Mouse (Mus musculus) hindbrain, embryonic 11.5 days (tissue): ENCODE measurements around the gene Papss1. TPM values are rescaled to one million over a fixed set of nuclear protein-coding genes. Genes with fewer than 3 reads are reported as not detected.

Source experiments
- ATAC-seq: fragments of 200-750 bp; cut with Nextera tagmentation; 2 replicates; pipeline ENCODE4 v1.8.0; 2017; ENCODE audit warnings: mild to moderate bottlenecking, moderate TSS enrichment, moderate library complexity; ENCODE audit not compliant: low FRiP score
- DNase-seq: peaks from one replicate; pipeline ENCODE4 v3.0.0-alpha.2; 2015; ENCODE audit warnings: low spot score
- H3K27ac ChIP-seq: fragments of 300-500 bp; sonication (generic); 2 replicates; pipeline ENCODE4 v1.5.1; 2014; ENCODE audit warnings: mild to moderate bottlenecking, low read depth, low read length
- H3K27me3 ChIP-seq: fragments of 300-500 bp; sonication (generic); 2 replicates; pipeline ENCODE4 v1.6.1; 2014; ENCODE audit warnings: mild to moderate bottlenecking, low read length, moderate library complexity, mixed read lengths; ENCODE audit not compliant: control insufficient read depth, insufficient read depth
- H3K36me3 ChIP-seq: fragments of 300-500 bp; sonication (generic); 2 replicates; pipeline ENCODE4 v1.6.1; 2014; ENCODE audit warnings: mild to moderate bottlenecking, low read length, moderate library complexity, mixed read lengths; ENCODE audit not compliant: control insufficient read depth, insufficient read depth
- H3K4me1 ChIP-seq: fragments of 300-500 bp; sonication (generic); replicated peaks from 2 replicates; pipeline ENCODE4 v1.6.1; 2014; ENCODE audit warnings: low read length, mixed read lengths; ENCODE audit not compliant: control insufficient read depth, insufficient read depth
- H3K4me2 ChIP-seq: fragments of 300-500 bp; sonication (generic); replicated peaks from 2 replicates; pipeline ENCODE4 v1.6.1; 2014; ENCODE audit warnings: mild to moderate bottlenecking, low read depth, low read length
- H3K4me3 ChIP-seq: fragments of 300-500 bp; sonication (generic); 2 replicates; pipeline ENCODE4 v1.5.1; 2014; ENCODE audit warnings: low read depth, low read length
- H3K9ac ChIP-seq: fragments of 300-500 bp; sonication (generic); 2 replicates; pipeline ENCODE4 v1.6.1; 2014; ENCODE audit warnings: low read depth, low read length
- H3K9me3 ChIP-seq: fragments of 300-500 bp; sonication (generic); 2 replicates; pipeline ENCODE4 v1.6.1; 2016; ENCODE audit warnings: low read length; ENCODE audit not compliant: control insufficient read depth
- WGBS: fragments of 180-500 bp; shearing (Covaris S2); extraction: QIAGEN DNeasy Blood & Tissue Kit; methylation state at CpG from one replicate; pipeline ENCODE4 v1.1.7; 2014; 5-methylcytosine and 5-hydroxymethylcytosine counted together
- polyA plus RNA-seq: library from polyadenylated mRNA; unstranded; fragments of >200 nt; fragmentation: Nextera tagmentation; extraction: Ambion mirVana; gene quantifications from 2 replicates; pipeline ENCODE4 v1.2.1, GENCODE M21; 2014

The Papss1 gene
- polyA plus RNA-seq, result 83.8 and 86.9 TPM in 2 replicates

GRCm38 (mm10) chr3:131564430-131565256 is at the start of gene Papss1:
Gene Papss1 (plus strand): TSS chr3:131564768.
- peak; percentile 100 for ATAC-seq
- under 1% methylated on average over 61 of the region's 73 CpGs for WGBS

GRCm38 (mm10) chr3:131516332-131516999 is 48.1 kb upstream of the Papss1 start:
- Histone ChIP-seq H3K4me3 (no peak overlapping the region), H3K9ac (no peak overlapping the region), H3K27me3 (no peaks in the 10 kb centered on the region), H3K27ac (no peak overlapping the region), H3K9me3 (no peaks in the 10 kb centered on the region), H3K36me3 (no peaks in the 10 kb centered on the region), H3K4me1 (no peaks in the 10 kb centered on the region), H3K4me2 (no peak overlapping the region)
- no peak for ATAC-seq
- 87% methylated on average over 7 of the region's 7 CpGs for WGBS
- DNase-seq, result no peak

More at GRCm38 (mm10) chr3:131564430-131565256, at the start of gene Papss1:
- peak within 1 kb of the TSS; percentile 84 for H3K4me3 ChIP-seq
- H3K36me3 ChIP-seq, result no peaks in the 10 kb centered on the region
- peaks cover 5% of the 10 kb centered on the region for H3K4me1 ChIP-seq
- no peaks in the 10 kb centered on the region for H3K9me3 ChIP-seq
- H3K27me3 ChIP-seq, result no peaks in the 10 kb centered on the region
- H3K27ac ChIP-seq, result peak within 1 kb of the TSS; percentile 92
- peak; percentile 100 for DNase-seq
- H3K4me2 ChIP-seq, result peak within 1 kb of the TSS; percentile 58
- peak within 1 kb of the TSS; percentile 87 for H3K9ac ChIP-seq

GRCm38 (mm10) chr3:131517756-131518155 is 46.8 kb upstream of the Papss1 start:
- H3K4me2 ChIP-seq, result no peak overlapping the region
- no peaks in the 10 kb centered on the region for H3K4me1 ChIP-seq
- H3K9me3 ChIP-seq, result no peaks in the 10 kb centered on the region
- no peaks in the 10 kb centered on the region for H3K36me3 ChIP-seq
- H3K27ac ChIP-seq, result no peak overlapping the region
- H3K4me3 ChIP-seq, result no peak overlapping the region
- no peak overlapping the region for H3K9ac ChIP-seq
- no peak for ATAC-seq
- WGBS, result 83% methylated on average over 6 of the region's 6 CpGs
- H3K27me3 ChIP-seq, result no peaks in the 10 kb centered on the region
- no peak for DNase-seq

- H3K4me3 ChIP-seq, result no peak overlapping the region
- H3K27ac ChIP-seq, result no peak overlapping the region
- DNase-seq (no peak), ATAC-seq (no peak)
- H3K4me1 ChIP-seq, result no peaks in the 10 kb centered on the region
- no peaks in the 10 kb centered on the region for H3K9me3 ChIP-seq
- 72% methylated on average over 4 of the region's 4 CpGs for WGBS
- H3K9ac ChIP-seq, result no peak overlapping the region
- no peaks in the 10 kb centered on the region for H3K36me3 ChIP-seq
- H3K4me2 ChIP-seq, result no peak overlapping the region
- H3K27me3 ChIP-seq, result no peaks in the 10 kb centered on the region
Observed at GRCm38 (mm10) chr3:131521206-131521605, 43.4 kb upstream of the Papss1 start.

GRCm38 (mm10) chr3:131522243-131522642 is 42.3 kb upstream of the Papss1 start:
- H3K4me1 ChIP-seq, result no peaks in the 10 kb centered on the region
- no peaks in the 10 kb centered on the region for H3K36me3 ChIP-seq
- no peak overlapping the region for H3K27ac ChIP-seq
- H3K27me3 ChIP-seq, result no peaks in the 10 kb centered on the region
- H3K9me3 ChIP-seq, result no peaks in the 10 kb centered on the region
- 90% methylated on average over 7 of the region's 7 CpGs for WGBS
- no peak overlapping the region for H3K4me3 ChIP-seq
- H3K4me2 ChIP-seq, result no peak overlapping the region
- no peak for ATAC-seq
- no peak overlapping the region for H3K9ac ChIP-seq
- DNase-seq, result no peak

- DNase-seq, result no peak
- Histone ChIP-seq H3K36me3 (no peaks in the 10 kb centered on the region), H3K9ac (no peak overlapping the region), H3K9me3 (no peaks in the 10 kb centered on the region), H3K27ac (no peak overlapping the region), H3K4me3 (no peak overlapping the region), H3K4me1 (no peaks in the 10 kb centered on the region), H3K4me2 (no peak overlapping the region), H3K27me3 (no peaks in the 10 kb centered on the region)
- ATAC-seq, result no peak
- WGBS, result 88% methylated on average over 9 of the region's 9 CpGs
Observed at GRCm38 (mm10) chr3:131523749-131524148, 40.8 kb upstream of the Papss1 start.

- H3K4me2 ChIP-seq, result no peak overlapping the region
- no peaks in the 10 kb centered on the region for H3K4me1 ChIP-seq
- H3K4me3 ChIP-seq, result no peak overlapping the region
- H3K27me3 ChIP-seq, result no peaks in the 10 kb centered on the region
- DNase-seq, result no peak
- ATAC-seq, result no peak
- H3K9ac ChIP-seq, result no peak overlapping the region
- WGBS, result 77% methylated on average over 5 of the region's 5 CpGs
- no peak overlapping the region for H3K27ac ChIP-seq
- no peaks in the 10 kb centered on the region for H3K9me3 ChIP-seq
- no peaks in the 10 kb centered on the region for H3K36me3 ChIP-seq
Observed at GRCm38 (mm10) chr3:131524210-131524609, 40.4 kb upstream of the Papss1 start.

- no peak overlapping the region for H3K4me2 ChIP-seq
- peak; percentile 60 for DNase-seq
- WGBS, result 22% methylated on average over 11 of the region's 11 CpGs
- H3K4me1 ChIP-seq, result no peaks in the 10 kb centered on the region
- no peaks in the 10 kb centered on the region for H3K9me3 ChIP-seq
- no peaks in the 10 kb centered on the region for H3K27me3 ChIP-seq
- no peak for ATAC-seq
- H3K9ac ChIP-seq, result no peak overlapping the region
- H3K4me3 ChIP-seq, result no peak overlapping the region
- no peak overlapping the region for H3K27ac ChIP-seq
- no peaks in the 10 kb centered on the region for H3K36me3 ChIP-seq
Observed at GRCm38 (mm10) chr3:131524779-131525178, 39.8 kb upstream of the Papss1 start.
